Mouse (Mus musculus): ENCODE measurements around the gene Ripor1.

Ripor1 gene

DNA sequence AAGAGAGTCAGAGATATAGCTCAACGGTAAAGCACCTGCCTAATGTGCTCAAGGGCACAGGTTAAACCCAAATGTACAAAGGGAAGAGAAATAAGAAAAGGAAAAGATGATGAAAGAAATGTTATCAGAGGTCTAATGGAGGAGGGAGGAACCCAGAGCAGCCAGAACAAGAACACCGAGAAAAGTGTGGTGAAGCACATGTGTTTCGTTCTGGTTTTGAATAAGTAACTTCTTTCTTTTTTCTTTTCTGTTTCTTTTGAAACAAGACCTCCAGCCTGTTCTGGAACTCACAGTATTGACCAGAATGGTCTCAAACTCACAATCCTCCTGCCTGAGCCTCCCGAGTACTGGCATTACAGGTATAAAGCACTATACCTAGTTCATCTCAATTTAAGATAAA, 24.3 kb downstream of the Ripor1 start:
- no peak for DNase-seq (ENCODE audit: low spot score)

GRCm38 (mm10) chr8:105634771-105635458, 29.9 kb downstream of the Ripor1 start:
- DNase-seq (ENCODE audit: low spot score), result no peak

DNA sequence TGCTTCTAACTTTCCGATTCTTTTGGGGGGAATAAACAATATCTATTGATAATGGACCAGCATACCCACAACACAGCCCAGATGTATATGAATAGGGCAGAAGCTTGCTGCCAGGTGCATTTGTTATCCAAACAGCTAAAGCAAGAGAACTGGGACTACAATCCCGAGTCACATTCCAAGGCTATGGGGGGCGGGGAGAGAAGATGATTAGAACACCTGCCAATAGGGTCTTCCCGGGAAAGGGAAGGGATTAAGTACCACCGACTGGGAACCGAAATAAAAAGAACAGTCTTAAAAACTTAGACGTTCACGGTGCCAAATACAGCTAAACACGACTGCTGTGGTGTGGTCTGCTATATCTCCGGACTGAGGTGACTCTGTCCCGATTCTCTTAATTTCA, 30.4 kb downstream of the Ripor1 start:
- no peak for DNase-seq (ENCODE audit: low spot score)

DNA sequence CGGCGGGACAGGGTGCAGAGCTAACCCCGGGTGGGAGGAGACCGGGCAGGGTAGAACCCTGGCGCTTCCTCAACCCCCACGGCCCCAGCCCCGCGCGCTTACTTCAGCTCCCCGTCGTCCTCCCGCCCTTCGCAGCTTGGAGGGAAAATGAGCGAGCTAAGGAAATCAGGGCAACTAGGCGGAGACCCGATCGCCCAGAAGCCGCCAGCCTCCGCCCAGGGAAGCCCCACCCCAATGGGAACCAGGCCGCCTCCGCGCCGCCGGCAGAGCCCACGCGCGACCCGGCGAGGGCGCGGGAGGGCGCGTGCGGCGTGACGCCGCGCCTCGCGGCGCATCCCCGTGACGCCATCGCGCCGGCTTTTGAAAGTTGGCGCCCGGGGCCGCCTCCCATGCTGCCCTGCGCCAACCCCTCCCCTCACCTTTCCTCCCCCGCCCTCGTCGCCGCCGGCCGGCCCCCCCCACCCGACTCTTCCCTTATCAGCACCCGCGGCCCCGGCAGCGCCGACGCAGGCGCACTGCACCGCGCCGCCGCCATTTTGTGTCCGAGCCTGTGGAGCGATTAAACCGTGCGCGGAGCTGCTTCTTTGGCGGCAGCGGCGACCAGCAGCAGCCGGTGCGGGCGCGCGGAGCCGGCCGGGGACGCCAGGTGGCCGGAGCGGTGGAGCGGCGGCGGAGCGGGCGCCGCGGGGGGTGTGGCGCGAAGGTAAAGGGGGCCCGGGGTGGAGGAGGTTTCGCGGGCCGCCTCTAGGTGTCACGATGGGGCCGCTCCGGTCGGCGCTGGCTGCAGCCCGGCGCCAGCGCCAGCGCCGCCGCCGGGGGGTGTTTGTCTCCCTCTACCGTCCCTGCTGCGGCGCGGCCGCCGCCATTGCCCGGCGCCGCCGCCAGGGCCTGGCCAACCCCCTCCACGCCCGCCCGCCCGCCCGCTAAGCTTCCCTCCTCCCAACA, 31.2 kb downstream of the Ripor1 start, which contains the start of gene Ctcf:
Ctcf (plus strand) TSS at position 551 of the 945 bp plus-strand sequence.
- DNase-seq (ENCODE audit: low spot score), result peak; percentile 81

GRCm38 (mm10) chr8:105636963-105637510, 32.0 kb downstream of the Ripor1 start, which contains the start of gene Agrp:
Gene Agrp, minus strand, starts transcription at chr8:105637393.
- DNase-seq (ENCODE audit: low spot score), result peak; percentile 15

DNA sequence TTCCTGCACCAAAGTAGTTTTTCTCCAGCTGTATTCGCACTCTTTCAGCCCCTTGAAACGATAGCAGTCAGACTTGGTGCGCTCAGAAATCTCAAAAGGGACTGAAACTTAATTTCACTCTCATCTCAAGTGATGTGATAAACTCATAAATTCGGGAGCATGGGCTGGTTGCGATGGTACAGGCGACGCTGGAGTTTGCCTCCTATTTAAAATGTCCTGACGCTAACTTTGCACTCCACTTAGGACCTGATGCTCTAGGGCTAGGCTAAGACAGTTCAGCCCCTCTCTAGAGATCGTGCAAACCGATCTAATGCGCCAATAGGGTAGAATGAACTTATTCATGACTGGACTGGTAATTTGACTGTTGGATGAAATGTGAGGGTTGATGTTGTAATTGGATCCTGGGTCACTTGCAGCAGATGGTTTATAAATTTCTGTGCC, 32.6 kb downstream of the Ripor1 start:
- DNase-seq (ENCODE audit: low spot score), result no peak

GRCm38 (mm10) chr8:105638510-105638909, 33.5 kb downstream of the Ripor1 start:
- no peak for DNase-seq (ENCODE audit: low spot score)

GRCm38 (mm10) chr8:105639835-105640234, 34.8 kb downstream of the Ripor1 start:
- DNase-seq (ENCODE audit: low spot score), result no peak

- no peak for DNase-seq (ENCODE audit: low spot score)
Observed at GRCm38 (mm10) chr8:105640511-105640910, 35.5 kb downstream of the Ripor1 start.

DNA sequence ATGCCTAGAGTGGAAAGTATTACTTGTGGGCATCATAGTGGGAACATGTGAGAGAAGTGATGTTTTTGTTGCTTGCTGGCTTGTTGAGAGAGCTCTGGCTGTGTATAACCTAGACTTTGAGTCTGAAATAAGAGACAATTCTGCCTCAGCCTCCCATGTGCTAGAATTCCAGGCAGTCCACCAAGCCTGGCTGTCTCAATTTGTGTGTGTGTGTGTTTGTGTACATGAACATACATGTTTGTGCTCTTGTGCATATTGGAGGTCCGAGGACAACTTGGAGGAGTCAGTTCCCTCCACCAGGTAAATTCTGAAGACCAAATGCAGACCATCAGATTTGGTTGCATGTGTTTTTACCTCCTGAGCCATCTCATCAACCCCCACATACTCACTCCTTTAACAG, 40.1 kb downstream of the Ripor1 start:
- no peak for DNase-seq (ENCODE audit: low spot score)

GRCm38 (mm10) chr8:105648929-105649328, 43.9 kb downstream of the Ripor1 start:
- DNase-seq (ENCODE audit: low spot score), result no peak

- no peak for DNase-seq (ENCODE audit: low spot score)
Observed at GRCm38 (mm10) chr8:105657641-105658040, 52.6 kb downstream of the Ripor1 start.

DNA sequence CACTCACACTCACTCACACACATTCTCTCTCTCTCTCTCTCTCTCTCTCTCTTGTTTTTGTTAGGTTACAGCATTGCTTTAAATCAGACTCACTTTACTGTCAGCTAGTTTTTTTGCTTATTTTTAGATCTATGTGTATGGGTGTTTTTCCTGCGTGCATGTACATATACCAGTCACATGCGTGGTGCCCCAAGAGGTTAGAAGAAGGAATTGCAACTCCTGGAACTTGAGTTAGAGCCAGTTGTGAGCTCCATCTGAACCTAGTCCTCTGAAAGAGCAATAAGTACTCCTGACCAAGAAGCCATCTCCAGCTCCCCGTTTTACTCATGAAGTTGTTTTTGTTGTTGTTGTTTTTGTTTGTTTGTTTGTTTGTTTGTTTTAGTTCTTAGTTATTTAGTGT, 56.1 kb downstream of the Ripor1 start:
- DNase-seq (ENCODE audit: low spot score), result no peak
